Comparison of ENCODE assay signal across 7 mouse cellular contexts in genomic region chr2:149158434-149158833, GRCm38 (mm10).
DNase-seq lines count a peak whose midpoint lies in the region; ATAC-seq lines count a peak whose summit lies in the region.
"Not testable (repeated sequence)": the region's sequence is repeated elsewhere in the genome, so short reads cannot be mapped to it uniquely, and the experiment has no call there.

No protein-coding gene starts in this region.

- 0 out of 2 replicates have a peak, but pooled peaks have one; percentile 43 for ATAC-seq in forebrain, embryonic 15.5 days (replicated peaks)
- 0 out of 2 replicates have a peak, but pooled peaks have one; percentile 36 for ATAC-seq in intestine, embryonic 14.5 days (replicated peaks; ENCODE audit: low FRiP score, low TSS enrichment, low read depth)

- H3K9me3 ChIP-seq in forebrain, embryonic 15.5 days; intestine, embryonic 14.5 days (ENCODE audit: control insufficient read depth, low read length): not testable (repeated sequence)

- H3K4me2 ChIP-seq in forebrain, embryonic 15.5 days (replicated peaks); intestine, embryonic 14.5 days (ENCODE audit: low read length): not testable (repeated sequence)

- H3K27me3 ChIP-seq in forebrain, embryonic 15.5 days; intestine, embryonic 14.5 days (replicated peaks; ENCODE audit: control insufficient read depth, insufficient read depth, low read length): not testable (repeated sequence)

- not testable (repeated sequence) for H3K4me3 ChIP-seq in forebrain, embryonic 15.5 days; intestine, embryonic 14.5 days (ENCODE audit: low read depth, low read length)

- H3K27ac ChIP-seq in forebrain, embryonic 15.5 days (replicated peaks); intestine, embryonic 14.5 days (ENCODE audit: low read depth): not testable (repeated sequence)

- DNase-seq in Muller cell, postnatal 12 days (ENCODE audit: inconsistent ontology term): peak; percentile 6
- peak; percentile 42 for DNase-seq in embryo, embryonic 10 days (ENCODE audit: low spot score)
- DNase-seq in intestine, embryonic 14.5 days (ENCODE audit: low spot score): not testable (repeated sequence)
- DNase-seq in layer of hippocampus, postnatal 10 days (ENCODE audit: low spot score in 2 of 2): peak; percentile 5 to 15
- peak; percentile 39 for DNase-seq in mesoderm, embryonic 11.5 days (ENCODE audit: low read depth, low spot score)
- DNase-seq in retina, embryonic 14.5 days (ENCODE audit: low spot score): peak; percentile 59

- H3K4me1 ChIP-seq in forebrain, embryonic 15.5 days; intestine, embryonic 14.5 days (replicated peaks; ENCODE audit: control insufficient read depth, insufficient read depth, low read length): not testable (repeated sequence)

- 27% methylated on average over 7 of the region's 7 CpGs for WGBS in forebrain, embryonic 15.5 days
- 27% methylated on average over 7 of the region's 7 CpGs for WGBS in intestine, embryonic 14.5 days

- not testable (repeated sequence) for H3K9ac ChIP-seq in forebrain, embryonic 15.5 days (replicated peaks); intestine, embryonic 14.5 days (ENCODE audit: low read length)

- H3K36me3 ChIP-seq in forebrain, embryonic 15.5 days; intestine, embryonic 14.5 days (ENCODE audit: control insufficient read depth, insufficient read depth, low read length): not testable (repeated sequence)
